23 mouse cellular contexts compared by ENCODE assay signal in genomic region chr3:67372781-67373180, GRCm38 (mm10). TPM values are rescaled to one million over a fixed set of nuclear protein-coding genes. Genes with fewer than 3 reads are reported as not detected.
DNase-seq lines count a peak whose midpoint lies in the region; ATAC-seq and TF ChIP-seq lines count a peak whose summit lies in the region.
"Had no signal": no experiment of that assay in that cellular context is flagged by ENCODE, and none has a peak within 500 bp of the region (broad histone marks: within the 10 kb centered on the region; RNA-seq: fewer than 3 reads in every experiment).

No protein-coding gene starts in this region.

- no peaks in the 10 kb centered on the region for H3K36me3 ChIP-seq in testis, adult 2 months (ENCODE audit: control insufficient read depth, insufficient read depth, low read length)
- no peaks in the 10 kb centered on the region for H3K36me3 ChIP-seq in heart, embryonic 14.5 days (ENCODE audit: control insufficient read depth, insufficient read depth, low read length)
- H3K36me3 ChIP-seq: forebrain, embryonic 10.5 days; hindbrain, embryonic 12.5 days; limb, embryonic 10.5 days; liver, embryonic 13.5 days; midbrain, embryonic 12.5 days; stomach, embryonic 15.5 days had no signal

- WGBS in heart, embryonic 14.5 days = 26% methylated on average over 5 of the region's 5 CpGs

- no peak for TF ChIP-seq CTCF in testis, adult 2 months (IDR thresholded peaks at IDR 0.05; ENCODE audit: control insufficient read depth, insufficient read depth, insufficient replicate concordance, low read depth, low read length)

- H3K9me3 ChIP-seq in heart, embryonic 14.5 days (ENCODE audit: control insufficient read depth, low read length) = no peaks in the 10 kb centered on the region
- H3K9me3 ChIP-seq: forebrain, embryonic 10.5 days; hindbrain, embryonic 12.5 days; limb, embryonic 10.5 days; liver, embryonic 13.5 days; midbrain, embryonic 12.5 days; stomach, embryonic 15.5 days had no signal

- peak; percentile 40 for DNase-seq in adrenal gland, postnatal 10 days
- DNase-seq in adrenal gland, adult 2 months = no peak
- no peak for DNase-seq in testis, postnatal 14 days (ENCODE audit: low spot score)
- peak; percentile 90 for DNase-seq in skeletal muscle tissue, adult 2 months (ENCODE audit: low read depth, low spot score)
- no peak for DNase-seq in kidney, adult 11 months
- DNase-seq in spleen, adult 12 weeks (ENCODE audit: low spot score) = no peak
- DNase-seq: cerebellum, adult 18-20 months; liver, embryonic 13.5 days; spleen, adult 18-20 months; thymus, postnatal 4 days had no signal

- peaks cover 2% of the 10 kb centered on the region; the same call in 1 of the 2 replicates for H3K4me1 ChIP-seq in testis, adult 2 months (ENCODE audit: control insufficient read depth, insufficient read depth, low read length)
- peaks cover 16 to 48% of the 10 kb centered on the region in 2 experiments for H3K4me1 ChIP-seq in heart, embryonic 14.5 days (ENCODE audit: control insufficient read depth in 2 of 2, insufficient read depth in 2 of 2, low read length in 2 of 2)
- H3K4me1 ChIP-seq: stomach, embryonic 15.5 days had no signal

- H3K27me3 ChIP-seq in testis, adult 2 months (ENCODE audit: control insufficient read depth, insufficient read depth, low read length) = no peaks in the 10 kb centered on the region
- no peaks in the 10 kb centered on the region for H3K27me3 ChIP-seq in heart, embryonic 14.5 days (ENCODE audit: control insufficient read depth, insufficient read depth, low read length)
- H3K27me3 ChIP-seq: stomach, embryonic 15.5 days had no signal

- peak overlapping the region; percentile 58 for H3K4me3 ChIP-seq in testis, adult 2 months (ENCODE audit: control insufficient read depth, low read depth, low read length)
- peak overlapping the region in 1 of 2 experiments; percentile 11; a peak in 1 of 4 replicates for H3K4me3 ChIP-seq in heart, embryonic 14.5 days (ENCODE audit: control insufficient read depth in 1 of 2, insufficient read depth in 1 of 2, low read depth in 1 of 2, low read length in 2 of 2)
- H3K4me3 ChIP-seq: forebrain, embryonic 10.5 days; hindbrain, embryonic 12.5 days; limb, embryonic 10.5 days; liver, embryonic 13.5 days; midbrain, embryonic 12.5 days; stomach, embryonic 15.5 days had no signal

- peak; percentile 49; the same call in 1 of the 2 replicates for ATAC-seq in heart, embryonic 14.5 days (ENCODE audit: insufficient number of reproducible peaks, insufficient read depth, low FRiP score, low read depth)
- ATAC-seq: Patski had no signal

- peak overlapping the region; percentile 51; the same call in 1 of the 2 replicates for H3K9ac ChIP-seq in heart, embryonic 14.5 days (ENCODE audit: low read length)
- H3K9ac ChIP-seq: hindbrain, embryonic 12.5 days; liver, embryonic 13.5 days; midbrain, embryonic 12.5 days; stomach, embryonic 15.5 days had no signal

- TF ChIP-seq POLR2A in testis, adult 2 months (IDR thresholded peaks at IDR 0.05; ENCODE audit: control insufficient read depth, low read depth, low read length) = no peak

- H3K4me2 ChIP-seq in heart, embryonic 14.5 days (ENCODE audit: low read length) = peak overlapping the region; percentile 76
- H3K4me2 ChIP-seq: hindbrain, embryonic 12.5 days; liver, embryonic 13.5 days; midbrain, embryonic 12.5 days; stomach, embryonic 15.5 days had no signal

- no peak overlapping the region for H3K27ac ChIP-seq in testis, adult 2 months (ENCODE audit: control insufficient read depth, insufficient read depth, low read depth, low read length)
- peak overlapping the region; percentile 92 to 94 for H3K27ac ChIP-seq in heart, embryonic 14.5 days (replicated peaks in 1 of 2; ENCODE audit: control insufficient read depth in 1 of 2, insufficient read depth in 1 of 2, low read depth in 2 of 2, low read length in 2 of 2)
- H3K27ac ChIP-seq: forebrain, embryonic 10.5 days; hindbrain, embryonic 12.5 days; limb, embryonic 10.5 days; liver, embryonic 13.5 days; midbrain, embryonic 12.5 days; stomach, embryonic 15.5 days had no signal

RNA-seq across cellular contexts. Expression of gene Mlf1, which starts 1.1 kb away (rescaled TPM):
- total RNA-seq in adrenal gland, postnatal 10 days (2021) = 10 to 100 TPM; 13.6 to 55.4 TPM
- total RNA-seq in adrenal gland, adult 2 months (2021) = 1 to 10 TPM; 2.5 to 4.0 TPM
- polyA plus RNA-seq in adrenal gland, adult 2 months (2012; rRNA removed) = 0.38 and 0.71 TPM in 2 replicates
- polyA plus RNA-seq in testis, adult 2 months (2012; rRNA removed) = 342 and 406 TPM in 2 replicates
- polyA plus RNA-seq in heart, embryonic 14.5 days (2014; fragmentation: Nextera tagmentation; extraction: Ambion mirVana) = 361 and 378 TPM in 2 replicates

RNA-seq across cellular contexts. Expression of gene Gm17402, which starts 2.2 kb away (rescaled TPM):
- total RNA-seq in adrenal gland, postnatal 10 days (2021) = not detected
- not detected for total RNA-seq in adrenal gland, adult 2 months (2021)
- polyA plus RNA-seq in adrenal gland, adult 2 months (2012; rRNA removed) = not detected in 2 replicates
- not detected in 2 replicates for polyA plus RNA-seq in testis, adult 2 months (2012; rRNA removed)
- not detected in 2 replicates for polyA plus RNA-seq in heart, embryonic 14.5 days (2014; fragmentation: Nextera tagmentation; extraction: Ambion mirVana)
- total RNA-seq: layer of hippocampus, postnatal 14 days had no signal
- polyA plus RNA-seq: cortical plate, adult 2 months; embryonic facial prominence, embryonic 14.5 days; forebrain, embryonic 10.5 days; hindbrain, embryonic 12.5 days; intestine, embryonic 14.5 days; limb, embryonic 10.5 days; liver, embryonic 13.5 days; lung, embryonic 16.5 days; midbrain, embryonic 12.5 days; Patski; stomach, embryonic 15.5 days had no signal

RNA-seq across cellular contexts. Expression of gene Gfm1, which starts 57.1 kb away (rescaled TPM):
- total RNA-seq in adrenal gland, postnatal 10 days (2021) = 100 to 1,000 TPM; 122 to 132 TPM
- total RNA-seq in adrenal gland, adult 2 months (2021) = 100 to 1,000 TPM; 103 to 117 TPM
- polyA plus RNA-seq in adrenal gland, adult 2 months (2012; rRNA removed) = 22.6 and 25.9 TPM in 2 replicates
- polyA plus RNA-seq in testis, adult 2 months (2012; rRNA removed) = 10.3 and 10.6 TPM in 2 replicates
- polyA plus RNA-seq in heart, embryonic 14.5 days (2014; fragmentation: Nextera tagmentation; extraction: Ambion mirVana) = 117 and 123 TPM in 2 replicates

Comparison
In these comparisons a context has a peak if more than half of its experiments do, and no peak if none do; other contexts are left out.
1. DNase-seq: peak in adrenal gland, postnatal 10 days (single experiment) and skeletal muscle tissue, adult 2 months (single experiment); none in adrenal gland, adult 2 months (single experiment), testis, postnatal 14 days (single experiment), kidney, adult 11 months (single experiment) and spleen, adult 12 weeks (single experiment).
2. RNA of gene Mlf1, which starts 1.1 kb away (polyA plus RNA-seq): 342 to 406 TPM in testis, adult 2 months and 361 to 378 TPM in heart, embryonic 14.5 days; 0.38 to 0.71 TPM in adrenal gland, adult 2 months; every median in the first group is over 100 times any median in the second.